Mouse (Mus musculus) spleen, adult 2 months (tissue): ENCODE measurements at regions not wholly inside any gene's neighbourhood (a gene's known extent, or its start where the extent isn't known, plus 50 kb on each side); places are given as distances from the start of the nearest gene placed in this dataset.

Experiments
- CTCF ChIP-seq: fragments of 200-500 bp; IDR thresholded peaks from 2 replicates; pipeline ENCODE4 v1.5.1; 2011; ENCODE audit warnings: mild to moderate bottlenecking, inconsistent platforms; ENCODE audit not compliant: insufficient read depth, insufficient read length, insufficient replicate concordance; ENCODE audit errors: extremely low read depth
- POLR2A ChIP-seq: fragments of 200-500 bp; IDR thresholded peaks from 2 replicates; pipeline ENCODE4 v1.6.1; 2011; ENCODE audit warnings: low read depth, low read length, inconsistent platforms

GRCm38 (mm10) chr6:117686212-117686611 is 154.8 kb upstream of the Zfp637 start:
- TF ChIP-seq CTCF (no peak), POLR2A (no peak)
